Mouse (Mus musculus) gastrocnemius, postnatal 36 days (tissue): ENCODE results near the gene Dpp8. TPM values are rescaled to one million over a fixed set of nuclear protein-coding genes. Genes with fewer than 3 reads are reported as not detected.
A peak's percentile ranks its signal among the peaks of the same experiment; 100 is the strongest.

ENCODE experiments used
- DNase-seq, 2 experiments: peaks; one replicate each; pipeline ENCODE4 v3.0.0; 2022
- intact Hi-C: fragments of 180-260 bp; cut with DNase I; formaldehyde crosslinking; loops from one replicate; pipeline ENCODE4 v1.15.1; 2025
- total RNA-seq, 2 experiments: library from RNA; stranded (reverse); gene quantifications; 2 replicates each; pipeline ENCODE4 v1.2.3; 2021

Dpp8 gene
- total RNA-seq, 2 experiments from 2014 or later, result 98.7 to 117 TPM

- intact Hi-C loops, result no loop called here
- DNase-seq, result no peak
Measured at GRCm38 (mm10) chr9:65083075-65083765, 51.0 kb downstream of the Dpp8 start.

- DNase-seq, result no peak
- intact Hi-C loops, result no loop called here
Measured at GRCm38 (mm10) chr9:65084198-65084807, 52.1 kb downstream of the Dpp8 start.

GRCm38 (mm10) chr9:65085270-65085669 is 53.1 kb downstream of the Dpp8 start:
- intact Hi-C loops, result no loop called here

GRCm38 (mm10) chr9:65086801-65087200 is 54.6 kb downstream of the Dpp8 start:
- no peak for DNase-seq
- intact Hi-C loops, result no loop called here

More at GRCm38 (mm10) chr9:65085270-65085669, 53.1 kb downstream of the Dpp8 start:
- DNase-seq, result no peak

- no peak for DNase-seq
Measured at GRCm38 (mm10) chr9:65087490-65087889, 55.3 kb downstream of the Dpp8 start.

GRCm38 (mm10) chr9:65094237-65094636 is 62.0 kb downstream of the Dpp8 start:
- intact Hi-C loops, result no loop called here
- DNase-seq, result peak; percentile 70 to 76

More at GRCm38 (mm10) chr9:65087490-65087889, 55.3 kb downstream of the Dpp8 start:
- intact Hi-C loops, result no loop called here

- intact Hi-C loops, result no loop called here
- DNase-seq, result no peak
Measured at GRCm38 (mm10) chr9:65100991-65101685, 68.9 kb downstream of the Dpp8 start, which contains the start of gene Igdcc4. Gene Igdcc4, plus strand, starts transcription at chr9:65101486.

- DNase-seq, result peak; percentile 38 to 43
- intact Hi-C loops, result no loop called here
Measured at GRCm38 (mm10) chr9:65101686-65102376, 69.6 kb downstream of the Dpp8 start.

GRCm38 (mm10) chr9:65102377-65103172 is 70.4 kb downstream of the Dpp8 start:
- intact Hi-C loops, result no loop called here
- peak in 1 of 2 experiments; percentile 28 for DNase-seq

GRCm38 (mm10) chr9:65103173-65103752 is 71.0 kb downstream of the Dpp8 start:
- DNase-seq, result no peak
- intact Hi-C loops, result no loop called here

- intact Hi-C loops, result no loop called here
- DNase-seq, result no peak
Measured at GRCm38 (mm10) chr9:65106821-65107220, 74.6 kb downstream of the Dpp8 start.

GRCm38 (mm10) chr9:65107893-65108292 is 75.7 kb downstream of the Dpp8 start:
- intact Hi-C loops, result no loop called here
- no peak for DNase-seq

GRCm38 (mm10) chr9:65109132-65110072 is 77.2 kb downstream of the Dpp8 start:
- intact Hi-C loops, result no loop called here
- no peak for DNase-seq

GRCm38 (mm10) chr9:65111698-65112097 is 79.5 kb downstream of the Dpp8 start:
- intact Hi-C loops, result no loop called here
- DNase-seq, result no peak

GRCm38 (mm10) chr9:65113694-65114093 is 81.5 kb downstream of the Dpp8 start:
- intact Hi-C loops, result no loop called here
- DNase-seq, result no peak

GRCm38 (mm10) chr9:65115891-65116290 is 83.7 kb downstream of the Dpp8 start:
- intact Hi-C loops, result no loop called here
- no peak for DNase-seq

GRCm38 (mm10) chr9:65117516-65117915 is 85.3 kb downstream of the Dpp8 start:
- intact Hi-C loops, result no loop called here
- DNase-seq, result no peak

GRCm38 (mm10) chr9:65120935-65121334 is 88.7 kb downstream of the Dpp8 start:
- intact Hi-C loops, result loop anchor here (5.0 kb wide), 3 partner anchors 49 to 109 kb away; partner anchors contain the start of gene Dpp8
- peak; percentile 52 to 68 for DNase-seq
